Mouse (Mus musculus) CH12.LX (cell line): ENCODE data around the gene Mcts2. TPM values are rescaled to one million over a fixed set of nuclear protein-coding genes. Genes with fewer than 3 reads are reported as not detected.

Experiments used
- DNase-seq: peaks from one replicate; pipeline ENCODE4 v3.0.0-alpha.2; 2013; ENCODE audit errors: extremely low read depth
- H3K27ac ChIP-seq: 2 replicates; pipeline ENCODE4 v1.5.1; 2012; ENCODE audit warnings: low read depth, mild to moderate bottlenecking, control low read depth, moderate library complexity; ENCODE audit not compliant: insufficient read depth
- H3K27me3 ChIP-seq: replicated peaks from 2 replicates; pipeline ENCODE3; 2012; ENCODE audit warnings: inconsistent platforms
- H3K36me3 ChIP-seq, 2 experiments: replicated peaks in 1 of 2; 2 replicates each; pipeline versions ENCODE3 to v1.6.1; 2012; ENCODE audit warnings: inconsistent platforms in 1 of 2, low read length in 1 of 2, mild to moderate bottlenecking in 1 of 2, mixed read lengths in 1 of 2, moderate library complexity in 1 of 2; ENCODE audit not compliant: control insufficient read depth in 1 of 2, insufficient read depth in 1 of 2
- H3K4me1 ChIP-seq, 2 experiments: 2 replicates each; pipeline ENCODE4 v1.6.1; 2012; ENCODE audit warnings: inconsistent platforms in 1 of 2, moderate library complexity in 1 of 2; ENCODE audit not compliant: insufficient read depth in 2 of 2, control insufficient read depth in 1 of 2
- H3K4me2 ChIP-seq: 2 replicates; pipeline ENCODE4 v1.6.1; 2012; ENCODE audit warnings: low read depth, mild to moderate bottlenecking, control low read depth; ENCODE audit not compliant: poor library complexity, insufficient read depth, severe bottlenecking
- H3K4me3 ChIP-seq, 3 experiments: fragments of 150-350 bp in 1 of 3; sonication (generic) in 1 of 3; replicated peaks in 1 of 3; 2 replicates each; pipeline versions ENCODE3 to v1.5.1; 2011 to 2012; ENCODE audit warnings: low read depth in 2 of 3, low read length in 2 of 3, mild to moderate bottlenecking in 2 of 3, moderate library complexity in 2 of 3, control low read depth in 1 of 3, improper control_type of control experiment in 1 of 3, inconsistent platforms in 1 of 3, mixed read lengths in 1 of 3; ENCODE audit not compliant: poor library complexity in 1 of 3
- H3K79me2 ChIP-seq: replicated peaks from 2 replicates; pipeline ENCODE4 v1.6.1; 2012; ENCODE audit warnings: mild to moderate bottlenecking, moderate library complexity; ENCODE audit not compliant: control insufficient read depth, poor library complexity, insufficient read depth, severe bottlenecking; ENCODE audit errors: extremely low read depth
- H3K9ac ChIP-seq: 2 replicates; pipeline ENCODE4 v1.6.1; 2012; ENCODE audit warnings: low read depth, mild to moderate bottlenecking, control low read depth, moderate library complexity; ENCODE audit not compliant: insufficient read depth
- H3K9me3 ChIP-seq: replicated peaks from 2 replicates; pipeline ENCODE3; 2012; ENCODE audit warnings: low read length, inconsistent platforms, mixed read lengths
- BHLHE40 ChIP-seq: IDR thresholded peaks from 2 replicates; pipeline ENCODE4 v1.6.1; 2011; ENCODE audit warnings: mild to moderate bottlenecking, low read depth, low read length, improper control_type of control experiment
- CHD2 ChIP-seq: IDR thresholded peaks from 2 replicates; pipeline ENCODE4 v1.6.1; 2011; ENCODE audit warnings: low read length, improper control_type of control experiment
- ELF1 ChIP-seq: IDR thresholded peaks from 2 replicates; pipeline ENCODE4 v1.6.1; 2014; ENCODE audit warnings: low read depth, mild to moderate bottlenecking, inconsistent platforms, low read length, improper control_type of control experiment
- HCFC1 ChIP-seq: IDR thresholded peaks from 2 replicates; pipeline ENCODE4 v1.6.1; 2012; ENCODE audit warnings: low read depth, mild to moderate bottlenecking, inconsistent platforms, low read length, improper control_type of control experiment
- KAT2A ChIP-seq: IDR thresholded peaks from 2 replicates; pipeline ENCODE4 v1.6.1; 2012; ENCODE audit warnings: low read length, improper control_type of control experiment, inconsistent platforms; ENCODE audit not compliant: insufficient replicate concordance
- MXI1 ChIP-seq: IDR thresholded peaks from 2 replicates; pipeline ENCODE4 v1.6.1; 2011; ENCODE audit warnings: mild to moderate bottlenecking, low read depth, low read length, improper control_type of control experiment
- NRF1 ChIP-seq: IDR thresholded peaks from 2 replicates; pipeline ENCODE4 v1.6.1; 2014; ENCODE audit warnings: low read depth, mild to moderate bottlenecking, inconsistent platforms, low read length, improper control_type of control experiment, moderate library complexity
- RCOR1 ChIP-seq: conservative IDR thresholded peaks from 2 replicates; pipeline ENCODE4 v1.6.1; 2012; ENCODE audit warnings: low read depth, mild to moderate bottlenecking, inconsistent platforms, low read length, improper control_type of control experiment
- ZC3H11A ChIP-seq: IDR thresholded peaks from 2 replicates; pipeline ENCODE4 v1.6.1; 2012; ENCODE audit warnings: low read depth, mild to moderate bottlenecking, inconsistent platforms, low read length, improper control_type of control experiment
- ZKSCAN1 ChIP-seq: IDR thresholded peaks from 2 replicates; pipeline ENCODE4 v1.6.1; 2012; ENCODE audit warnings: low read depth, inconsistent platforms, low read length, improper control_type of control experiment, borderline replicate concordance
- ZMIZ1 ChIP-seq: IDR thresholded peaks from 2 replicates; pipeline ENCODE4 v1.6.1; 2012; ENCODE audit warnings: low read depth, mild to moderate bottlenecking, inconsistent platforms, low read length, improper control_type of control experiment
- ZNF384 ChIP-seq: IDR thresholded peaks from 2 replicates; pipeline ENCODE4 v1.6.1; 2012; ENCODE audit warnings: low read depth, low read length, improper control_type of control experiment, inconsistent platforms
- dilution Hi-C: fragments of 300-500 bp; cut with MboI; formaldehyde crosslinking; loops from 2 replicates; pipeline ENCODE4 v1.14.3; 2020; ENCODE audit warnings: low sequenced_read_pairs; ENCODE audit not compliant: extremely low pct_unique_long_range_greater_than_20kb, extremely low pct_ligation_motif_present
- in situ Hi-C: fragments of 300-500 bp; cut with MboI; formaldehyde crosslinking; loops from 3 replicates; pipeline ENCODE4 v1.14.3; 2019; ENCODE audit warnings: low sequenced_read_pairs, low pct_ligation_motif_present, low pct_unique_long_range_greater_than_20kb, mixed read lengths
- polyA plus RNA-seq: library from polyadenylated mRNA; unstranded; fragments of >175 nt; gene quantifications from 2 replicates; pipeline ENCODE4 v1.2.1, GENCODE M21; 2012; ENCODE audit warnings: low read depth; ENCODE audit not compliant: insufficient read length
- total RNA-seq, 2 experiments: library from RNA; depleted of rRNA; stranded (reverse); fragments of 300-350 nt in 1 of 2; fragments of >200 nt in 1 of 2; gene quantifications; 2 replicates each; pipeline ENCODE4 v1.2.3; 2012 to 2014

Mcts2 gene
- total and polyA plus RNA-seq, 3 experiments: 1.5 to 3.3 (median 3.2) TPM

GRCm38 (mm10) chr2:152709066-152709465, 22.2 kb downstream of the Mcts2 start:
- in situ Hi-C loops: no loop called here
- no peaks in the 10 kb centered on the region for H3K27me3 ChIP-seq
- dilution Hi-C loops: no loop called here

GRCm38 (mm10) chr2:152716241-152716772, 29.5 kb downstream of the Mcts2 start:
- TF ChIP-seq ZMIZ1 (no peak), KAT2A (no peak), ZKSCAN1 (no peak), ZC3H11A (no peak), ELF1 (no peak), RCOR1 (no peak), CHD2 (no peak), NRF1 (no peak)
- TF ChIP-seq, all 38 proteins: peak for 0
- Histone ChIP-seq H3K27me3 (peaks cover 3% of the 10 kb centered on the region), H3K36me3 (peaks cover 4 to 20% of the 10 kb centered on the region in 2 experiments), H3K9me3 (no peaks in the 10 kb centered on the region), H3K4me3 (no peak overlapping the region), H3K79me2 (no peaks in the 10 kb centered on the region), H3K4me2 (no peak overlapping the region), H3K4me1 (peaks cover 0 to 2% of the 10 kb centered on the region in 2 experiments; a peak in 1 of 4 replicates), H3K27ac (no peak overlapping the region), H3K9ac (no peak overlapping the region)
- no peak for DNase-seq
- in situ Hi-C loops: no loop called here
- dilution Hi-C loops: no loop called here

More at GRCm38 (mm10) chr2:152709066-152709465, 22.2 kb downstream of the Mcts2 start:
- no peaks in the 10 kb centered on the region for H3K4me1 ChIP-seq
- TF ChIP-seq ZNF384: no peak
- TF ChIP-seq MXI1: no peak
- TF ChIP-seq CHD2: no peak
- no peaks in the 10 kb centered on the region for H3K9me3 ChIP-seq
- H3K4me2 ChIP-seq: no peak overlapping the region
- no peak overlapping the region for H3K27ac ChIP-seq
- H3K79me2 ChIP-seq: no peaks in the 10 kb centered on the region
- peaks cover 43 to 73% of the 10 kb centered on the region in 2 experiments for H3K36me3 ChIP-seq
- H3K4me3 ChIP-seq: no peak overlapping the region
- DNase-seq: no peak
- no peak overlapping the region for H3K9ac ChIP-seq

- no peak for TF ChIP-seq HCFC1
- TF ChIP-seq ELF1: no peak
- no peak for TF ChIP-seq BHLHE40
- TF ChIP-seq, all 38 proteins: peak for 0
- dilution Hi-C loops: no loop called here
- Histone ChIP-seq H3K79me2 (no peaks in the 10 kb centered on the region), H3K4me3 (no peak overlapping the region), H3K27ac (no peak overlapping the region), H3K9me3 (no peaks in the 10 kb centered on the region), H3K9ac (no peak overlapping the region), H3K4me2 (no peak overlapping the region), H3K4me1 (peaks cover 0 to 2% of the 10 kb centered on the region in 2 experiments; a peak in 1 of 4 replicates), H3K27me3 (peaks cover 3% of the 10 kb centered on the region), H3K36me3 (peaks cover 4 to 17% of the 10 kb centered on the region in 2 experiments)
- DNase-seq: no peak
- in situ Hi-C loops: no loop called here
Observed at GRCm38 (mm10) chr2:152717652-152718051, 30.8 kb downstream of the Mcts2 start.
